Mouse (Mus musculus): ENCODE results near the gene Peg12.

- no peak for TF ChIP-seq CTCF (conservative IDR thresholded peaks at IDR 0.05; ENCODE audit: insufficient read depth, insufficient read length, low read depth, low read length)
- TF ChIP-seq POLR2A (IDR thresholded peaks at IDR 0.05; ENCODE audit: low read depth, low read length) = no peak
Observed at GRCm38 (mm10) chr7:62462229-62463006, 1.9 kb downstream of the Peg12 start.

Measured in kidney, adult 2 months (tissue).